ENCODE assay signal across 15 mouse cellular contexts in genomic region chr13:99851026-99851425, GRCm38 (mm10). TPM values are rescaled to one million over a fixed set of nuclear protein-coding genes. Genes with fewer than 3 reads are reported as not detected.
DNase-seq lines count a peak whose midpoint lies in the region; ATAC-seq and TF ChIP-seq lines count a peak whose summit lies in the region.
"Had no signal": no experiment of that assay in that cellular context is flagged by ENCODE, and none has a peak within 500 bp of the region (broad histone marks: within the 10 kb centered on the region; RNA-seq: fewer than 3 reads in every experiment).

No protein-coding gene starts in this region.

- peaks cover 16% of the 10 kb centered on the region for H3K4me1 ChIP-seq in embryonic facial prominence, embryonic 13.5 days
- peaks cover 28% of the 10 kb centered on the region for H3K4me1 ChIP-seq in embryonic facial prominence, embryonic 10.5 days
- H3K4me1 ChIP-seq in embryonic facial prominence, embryonic 14.5 days (ENCODE audit: control insufficient read depth, insufficient read depth, low read length): no peaks in the 10 kb centered on the region
- peaks cover 17% of the 10 kb centered on the region for H3K4me1 ChIP-seq in heart, embryonic 16.5 days (ENCODE audit: control insufficient read depth, insufficient read depth, low read length)
- H3K4me1 ChIP-seq in thymus, adult 2 months (replicated peaks; ENCODE audit: control insufficient read depth, insufficient read depth, low read length): no peaks in the 10 kb centered on the region
- H3K4me1 ChIP-seq: neural tube, embryonic 12.5 days had no signal

- ATAC-seq in embryonic facial prominence, embryonic 13.5 days (ENCODE audit: insufficient number of reproducible peaks, insufficient read depth, low FRiP score, low TSS enrichment, low read depth): no peak
- no peak for ATAC-seq in embryonic facial prominence, embryonic 14.5 days (ENCODE audit: low read depth)
- ATAC-seq in heart, embryonic 16.5 days (replicated peaks; ENCODE audit: extremely low read depth, insufficient read depth, low FRiP score): no peak
- ATAC-seq: inflammation-experienced regulatory T-cells, adult 6 months had no signal

- no peaks in the 10 kb centered on the region for H3K36me3 ChIP-seq in embryonic facial prominence, embryonic 13.5 days
- no peaks in the 10 kb centered on the region for H3K36me3 ChIP-seq in embryonic facial prominence, embryonic 10.5 days (replicated peaks)
- no peaks in the 10 kb centered on the region for H3K36me3 ChIP-seq in embryonic facial prominence, embryonic 14.5 days (ENCODE audit: control insufficient read depth, insufficient read depth, low read length)
- H3K36me3 ChIP-seq in heart, embryonic 16.5 days (ENCODE audit: control insufficient read depth, insufficient read depth): no peaks in the 10 kb centered on the region
- H3K36me3 ChIP-seq in thymus, adult 2 months (ENCODE audit: control insufficient read depth, insufficient read depth, low read length): no peaks in the 10 kb centered on the region
- H3K36me3 ChIP-seq: neural tube, embryonic 12.5 days had no signal

- H3K27me3 ChIP-seq in embryonic facial prominence, embryonic 13.5 days: 0 out of 2 replicates have a peak, but pooled peaks cover 4% of the 10 kb centered on the region
- H3K27me3 ChIP-seq in embryonic facial prominence, embryonic 10.5 days (replicated peaks; ENCODE audit: low read depth, poor library complexity, severe bottlenecking): no peaks in the 10 kb centered on the region
- no peaks in the 10 kb centered on the region for H3K27me3 ChIP-seq in embryonic facial prominence, embryonic 14.5 days (replicated peaks; ENCODE audit: control insufficient read depth, insufficient read depth, low read length)
- H3K27me3 ChIP-seq in heart, embryonic 16.5 days (ENCODE audit: control insufficient read depth, insufficient read depth, low read length): no peaks in the 10 kb centered on the region
- no peaks in the 10 kb centered on the region for H3K27me3 ChIP-seq in thymus, adult 2 months (ENCODE audit: control insufficient read depth, insufficient read depth, low read length)
- H3K27me3 ChIP-seq: neural tube, embryonic 12.5 days had no signal

- H3K9ac ChIP-seq in embryonic facial prominence, embryonic 13.5 days: no peak overlapping the region
- H3K9ac ChIP-seq in embryonic facial prominence, embryonic 14.5 days (ENCODE audit: low read depth, low read length): no peak overlapping the region
- no peak overlapping the region for H3K9ac ChIP-seq in heart, embryonic 16.5 days (ENCODE audit: low read length)
- H3K9ac ChIP-seq: neural tube, embryonic 12.5 days had no signal

- 45% methylated on average over 4 of the region's 4 CpGs for WGBS in embryonic facial prominence, embryonic 13.5 days
- WGBS in embryonic facial prominence, embryonic 10.5 days: 51% methylated on average over 4 of the region's 4 CpGs
- WGBS in embryonic facial prominence, embryonic 14.5 days: 50% methylated on average over 4 of the region's 4 CpGs
- 33% methylated on average over 4 of the region's 4 CpGs for WGBS in heart, embryonic 16.5 days
- 18% methylated on average over 4 of the region's 4 CpGs for WGBS in thymus, adult 2 months

- no peak for TF ChIP-seq CTCF in thymus, adult 2 months (IDR thresholded peaks at IDR 0.05; ENCODE audit: borderline replicate concordance, control insufficient read depth, extremely low read depth, insufficient read depth, low read length, poor library complexity)

- peak overlapping the region; percentile 11; the same call in 1 of the 2 replicates for H3K27ac ChIP-seq in embryonic facial prominence, embryonic 13.5 days
- H3K27ac ChIP-seq in embryonic facial prominence, embryonic 10.5 days (replicated peaks): no peak overlapping the region
- no peak overlapping the region for H3K27ac ChIP-seq in embryonic facial prominence, embryonic 14.5 days (replicated peaks; ENCODE audit: low read depth, low read length)
- H3K27ac ChIP-seq in heart, embryonic 16.5 days (ENCODE audit: low read length): peak overlapping the region; percentile 67
- no peak overlapping the region for H3K27ac ChIP-seq in thymus, adult 2 months (ENCODE audit: control insufficient read depth, insufficient read depth, low read length)
- H3K27ac ChIP-seq: neural tube, embryonic 12.5 days had no signal

- no peak for TF ChIP-seq POLR2A in thymus, adult 2 months (IDR thresholded peaks at IDR 0.05; ENCODE audit: control insufficient read depth, extremely low read depth, insufficient read depth, low read length, poor library complexity)

- no peak overlapping the region for H3K4me3 ChIP-seq in embryonic facial prominence, embryonic 13.5 days
- no peak overlapping the region for H3K4me3 ChIP-seq in embryonic facial prominence, embryonic 10.5 days
- no peak overlapping the region for H3K4me3 ChIP-seq in embryonic facial prominence, embryonic 14.5 days (ENCODE audit: low read depth, low read length)
- H3K4me3 ChIP-seq in heart, embryonic 16.5 days (ENCODE audit: low read length): no peak overlapping the region
- H3K4me3 ChIP-seq in thymus, adult 2 months (ENCODE audit: control insufficient read depth, insufficient read depth, low read length): no peak overlapping the region
- H3K4me3 ChIP-seq: neural tube, embryonic 12.5 days had no signal

- 0 out of 2 replicates have a peak overlapping the region, but pooled peaks have one; percentile 3 for H3K4me2 ChIP-seq in embryonic facial prominence, embryonic 13.5 days
- H3K4me2 ChIP-seq in embryonic facial prominence, embryonic 14.5 days (ENCODE audit: low read depth, low read length): no peak overlapping the region
- peak overlapping the region; percentile 42 for H3K4me2 ChIP-seq in heart, embryonic 16.5 days (ENCODE audit: low read depth, low read length)
- H3K4me2 ChIP-seq: neural tube, embryonic 12.5 days had no signal

- H3K9me3 ChIP-seq in embryonic facial prominence, embryonic 13.5 days: no peaks in the 10 kb centered on the region
- no peaks in the 10 kb centered on the region for H3K9me3 ChIP-seq in embryonic facial prominence, embryonic 10.5 days
- no peaks in the 10 kb centered on the region for H3K9me3 ChIP-seq in embryonic facial prominence, embryonic 14.5 days (ENCODE audit: control insufficient read depth, low read length)
- no peaks in the 10 kb centered on the region for H3K9me3 ChIP-seq in heart, embryonic 16.5 days (replicated peaks; ENCODE audit: control insufficient read depth, low read length)
- H3K9me3 ChIP-seq: neural tube, embryonic 12.5 days had no signal

- DNase-seq in embryonic facial prominence, embryonic 10.5 days (ENCODE audit: low spot score): no peak
- DNase-seq in embryonic facial prominence, embryonic 14.5 days (ENCODE audit: low spot score): peak; percentile 39
- peak; percentile 47 to 55 for DNase-seq in kidney, postnatal 25 days
- DNase-seq in thymus, adult 2 months: no peak
- DNase-seq in spleen, postnatal 14 days (ENCODE audit: low spot score in 2 of 2): no peak
- DNase-seq in thymus, postnatal 25 days: no peak
- DNase-seq: adrenal gland, postnatal 14 days; layer of hippocampus, adult 9-11 months; midbrain, embryonic 14.5 days; spleen, adult 18-20 months had no signal

RNA-seq across cellular contexts. Expression of gene Cartpt, which starts 49.9 kb away (rescaled TPM):
- polyA plus RNA-seq in embryonic facial prominence, embryonic 13.5 days (2015; fragmentation: Nextera tagmentation; extraction: Ambion mirVana): 0.69 and 0.84 TPM in 2 replicates
- 2.6 and 3.6 TPM in 2 replicates for polyA plus RNA-seq in embryonic facial prominence, embryonic 10.5 days (2016; fragmentation: Nextera tagmentation; extraction: Ambion mirVana)
- polyA plus RNA-seq in embryonic facial prominence, embryonic 14.5 days (2014; fragmentation: Nextera tagmentation; extraction: Ambion mirVana): 3.1 and 3.2 TPM in 2 replicates
- polyA plus RNA-seq in heart, embryonic 16.5 days (2015; fragmentation: Nextera tagmentation; extraction: Ambion mirVana): 0.42 and 0.49 TPM in 2 replicates
- 0.22 TPM in 1 of 2 replicates, not detected in the other for polyA plus RNA-seq in thymus, adult 2 months (2012; rRNA removed)
- polyA plus RNA-seq: inflammation-experienced regulatory T-cells, adult 6 months; limb, embryonic 11.5 days had no signal

Comparison
In these comparisons a context has a peak if more than half of its experiments do, and no peak if none do; other contexts are left out.
1. H3K27ac ChIP-seq: peak in embryonic facial prominence, embryonic 13.5 days (single experiment) and heart, embryonic 16.5 days (single experiment); none in embryonic facial prominence, embryonic 10.5 days (single experiment), embryonic facial prominence, embryonic 14.5 days (single experiment) and thymus, adult 2 months (single experiment).
2. DNase-seq: peak in embryonic facial prominence, embryonic 14.5 days (single experiment) and kidney, postnatal 25 days (2 of 2); none in embryonic facial prominence, embryonic 10.5 days (single experiment), thymus, adult 2 months (single experiment), spleen, postnatal 14 days (0 of 2) and thymus, postnatal 25 days (single experiment).